Mouse (Mus musculus): ENCODE data around the gene 1700018B08Rik.

The 1700018B08Rik gene

DNA sequence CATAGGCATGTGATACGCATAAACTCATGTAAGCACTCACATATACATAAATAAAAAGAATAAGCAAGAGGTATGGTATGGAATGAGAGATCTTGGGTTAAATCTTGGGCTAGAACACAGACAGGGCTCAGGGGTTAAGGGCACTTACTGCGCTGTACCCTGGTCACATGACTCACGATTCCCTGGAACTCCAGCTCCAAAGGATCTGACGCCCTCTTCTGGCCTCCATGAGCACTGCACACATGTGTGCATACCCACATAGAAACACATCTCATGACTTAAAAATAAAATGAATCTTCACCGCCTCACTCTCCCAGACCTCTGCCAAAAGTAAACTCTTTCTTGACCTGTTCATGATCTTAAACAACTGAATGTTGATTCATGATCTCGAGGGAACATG is 46.5 kb downstream of the 1700018B08Rik start:
- no peak for DNase-seq

DNA sequence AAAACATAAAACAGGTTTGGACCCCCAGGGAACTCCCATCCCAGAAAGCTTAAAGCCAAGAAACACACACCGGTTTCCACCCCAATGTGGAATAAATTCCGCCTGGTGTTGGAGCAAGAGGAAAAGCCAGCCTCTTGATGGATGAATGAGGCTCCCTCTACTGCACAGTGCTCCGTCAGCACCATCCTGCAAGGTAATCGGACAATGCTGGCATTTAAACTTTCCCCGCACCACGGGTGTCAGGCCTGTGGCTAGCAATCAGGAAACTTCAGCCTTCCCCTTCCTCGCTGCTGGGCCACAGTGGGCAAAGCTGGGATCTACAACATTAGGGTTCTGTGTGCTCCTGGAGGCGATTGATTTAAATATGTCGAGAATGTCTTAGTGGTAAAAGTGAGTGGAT is 52.5 kb downstream of the 1700018B08Rik start:
- DNase-seq: no peak

DNA sequence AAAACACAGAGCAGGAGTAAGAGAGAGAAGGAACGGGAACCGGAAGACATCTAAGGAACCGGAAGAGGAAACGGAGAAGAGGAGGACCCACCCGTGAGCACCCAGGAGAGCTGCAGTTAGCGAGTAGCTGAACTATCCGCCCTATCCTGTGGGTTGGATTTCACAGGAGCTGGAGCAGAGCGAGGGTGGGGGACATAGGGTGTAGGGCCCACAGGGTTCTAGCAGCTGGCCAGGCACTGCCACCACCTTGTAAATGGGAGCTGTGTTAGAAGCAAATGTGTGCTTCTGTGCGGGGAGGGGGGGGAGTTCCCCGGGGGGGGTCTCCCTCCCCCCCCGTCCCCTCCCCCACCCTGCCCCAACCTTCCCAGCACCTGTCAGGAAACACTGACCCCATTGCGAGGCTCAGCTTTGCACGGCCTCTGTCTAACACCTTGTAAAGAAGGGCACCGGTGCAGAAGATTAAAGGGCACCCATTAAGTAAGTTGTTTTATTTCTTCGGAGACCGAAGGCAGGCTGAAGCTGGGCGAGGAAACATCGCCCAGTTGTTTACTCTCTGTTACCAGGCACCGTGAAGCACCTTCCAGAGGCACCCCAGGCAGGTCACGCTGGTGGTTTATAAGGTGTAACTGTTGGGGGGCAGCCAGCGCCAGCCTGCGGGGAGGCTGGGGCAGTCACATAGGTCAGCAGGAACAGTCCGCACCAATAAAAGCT is 59.9 kb downstream of the 1700018B08Rik start:
- DNase-seq: no peak
